Mouse (Mus musculus): ENCODE data around the gene Tm9sf2.
"Not testable (repeated sequence)": the region's sequence is repeated elsewhere in the genome, so short reads cannot be mapped to it uniquely, and the experiment has no call there.

The Tm9sf2 gene

GRCm38 (mm10) chr14:122096331-122096730 is 10.5 kb upstream of the Tm9sf2 start:
- no peak for DNase-seq (ENCODE audit: extremely low read depth, insufficient read length, low spot score)

- DNase-seq (ENCODE audit: extremely low read depth, insufficient read length, low spot score) = no peak
Measured at GRCm38 (mm10) chr14:122099584-122099983, 7.3 kb upstream of the Tm9sf2 start.

GRCm38 (mm10) chr14:122101890-122102289 is 4.9 kb upstream of the Tm9sf2 start:
- DNase-seq (ENCODE audit: extremely low read depth, insufficient read length, low spot score) = not testable (repeated sequence)

- peak; percentile 89 for DNase-seq (ENCODE audit: extremely low read depth, insufficient read length, low spot score)
Measured at GRCm38 (mm10) chr14:122104881-122105280, 2.0 kb upstream of the Tm9sf2 start.

GRCm38 (mm10) chr14:122105391-122106285 is 1.2 kb upstream of the Tm9sf2 start:
- no peak for DNase-seq (ENCODE audit: extremely low read depth, insufficient read length, low spot score)

GRCm38 (mm10) chr14:122107481-122108214 is 810 bp downstream of the Tm9sf2 start:
- no peak for DNase-seq (ENCODE audit: extremely low read depth, insufficient read length, low spot score)

- no peak for DNase-seq (ENCODE audit: extremely low read depth, insufficient read length, low spot score)
Measured at GRCm38 (mm10) chr14:122111681-122112080, 4.8 kb downstream of the Tm9sf2 start.

GRCm38 (mm10) chr14:122112311-122112710 is 5.5 kb downstream of the Tm9sf2 start:
- DNase-seq (ENCODE audit: extremely low read depth, insufficient read length, low spot score) = no peak

- DNase-seq (ENCODE audit: extremely low read depth, insufficient read length, low spot score) = no peak
Measured at GRCm38 (mm10) chr14:122116200-122116599, 9.4 kb downstream of the Tm9sf2 start.

- peak; percentile 5 for DNase-seq (ENCODE audit: extremely low read depth, insufficient read length, low spot score)
Measured at GRCm38 (mm10) chr14:122130111-122130797, 23.4 kb downstream of the Tm9sf2 start.

GRCm38 (mm10) chr14:122131644-122132043 is 24.8 kb downstream of the Tm9sf2 start:
- DNase-seq (ENCODE audit: extremely low read depth, insufficient read length, low spot score) = no peak

GRCm38 (mm10) chr14:122136368-122136928 is 29.6 kb downstream of the Tm9sf2 start:
- no peak for DNase-seq (ENCODE audit: extremely low read depth, insufficient read length, low spot score)

- DNase-seq (ENCODE audit: extremely low read depth, insufficient read length, low spot score) = no peak
Measured at GRCm38 (mm10) chr14:122137234-122137633, 30.4 kb downstream of the Tm9sf2 start.

- DNase-seq (ENCODE audit: extremely low read depth, insufficient read length, low spot score) = no peak
Measured at GRCm38 (mm10) chr14:122140126-122140525, 33.3 kb downstream of the Tm9sf2 start.

- DNase-seq (ENCODE audit: extremely low read depth, insufficient read length, low spot score) = no peak
Measured at GRCm38 (mm10) chr14:122143585-122144269, 36.9 kb downstream of the Tm9sf2 start.

- DNase-seq (ENCODE audit: extremely low read depth, insufficient read length, low spot score) = no peak
Measured at GRCm38 (mm10) chr14:122145374-122145773, 38.5 kb downstream of the Tm9sf2 start.

GRCm38 (mm10) chr14:122150616-122151015 is 43.8 kb downstream of the Tm9sf2 start:
- no peak for DNase-seq (ENCODE audit: extremely low read depth, insufficient read length, low spot score)

GRCm38 (mm10) chr14:122157738-122158137 is 50.9 kb downstream of the Tm9sf2 start:
- no peak for DNase-seq (ENCODE audit: extremely low read depth, insufficient read length, low spot score)

GRCm38 (mm10) chr14:122160916-122161315 is 54.1 kb downstream of the Tm9sf2 start:
- no peak for DNase-seq (ENCODE audit: extremely low read depth, insufficient read length, low spot score)

- DNase-seq (ENCODE audit: extremely low read depth, insufficient read length, low spot score) = no peak
Measured at GRCm38 (mm10) chr14:122168912-122169311, 62.1 kb downstream of the Tm9sf2 start.
